Mouse (Mus musculus) left cerebral cortex, adult 8-10 months (tissue): ENCODE measurements at regions not wholly inside any gene's neighbourhood (a gene's known extent, or its start where the extent isn't known, plus 50 kb on each side); places are given as distances from the start of the nearest gene placed in this dataset.
A peak's percentile ranks its signal among the peaks of the same experiment; 100 is the strongest.
"Not testable (repeated sequence)": the region's sequence is repeated elsewhere in the genome, so short reads cannot be mapped to it uniquely, and the experiment has no call there.

Experiments used
- DNase-seq, 2 experiments: peaks; one replicate each; pipeline ENCODE4 v3.0.0; 2022; ENCODE audit warnings: low spot score in 2 of 2

- not testable (repeated sequence) for DNase-seq
Observed at GRCm38 (mm10) chr17:9066633-9067032, 78.5 kb downstream of the 1700010I14Rik start.

GRCm38 (mm10) chr17:9068859-9069602 lies 80.9 kb downstream of the 1700010I14Rik start:
- no peak for DNase-seq

GRCm38 (mm10) chr17:9083629-9084028 lies 95.5 kb downstream of the 1700010I14Rik start:
- DNase-seq = no peak

- DNase-seq = no peak
Observed at GRCm38 (mm10) chr17:9127866-9128265, 139.7 kb downstream of the 1700010I14Rik start.

GRCm38 (mm10) chr17:9145605-9146223 lies 157.6 kb downstream of the 1700010I14Rik start:
- DNase-seq = no peak

GRCm38 (mm10) chr17:9150654-9151053 lies 162.5 kb downstream of the 1700010I14Rik start:
- DNase-seq = no peak

GRCm38 (mm10) chr17:9162148-9162547 lies 174.0 kb downstream of the 1700010I14Rik start:
- DNase-seq = no peak

GRCm38 (mm10) chr17:9162676-9163075 lies 174.5 kb downstream of the 1700010I14Rik start:
- DNase-seq = no peak

GRCm38 (mm10) chr17:9163285-9163684 lies 175.2 kb downstream of the 1700010I14Rik start:
- DNase-seq = no peak

GRCm38 (mm10) chr17:9164501-9164900 lies 176.4 kb downstream of the 1700010I14Rik start:
- no peak for DNase-seq

- peak in 1 of 2 experiments; percentile 61 for DNase-seq
Observed at GRCm38 (mm10) chr17:9167161-9167560, 179.0 kb downstream of the 1700010I14Rik start.

- DNase-seq = peak in 1 of 2 experiments; percentile 46
Observed at GRCm38 (mm10) chr17:9167571-9168201, 179.6 kb downstream of the 1700010I14Rik start.

- peak; percentile 35 to 74 for DNase-seq
Observed at GRCm38 (mm10) chr17:9168411-9168810, 180.3 kb downstream of the 1700010I14Rik start.

GRCm38 (mm10) chr17:9169371-9169770 lies 181.2 kb downstream of the 1700010I14Rik start:
- peak in 1 of 2 experiments; percentile 57 for DNase-seq

GRCm38 (mm10) chr17:9197160-9197559 lies 209.0 kb downstream of the 1700010I14Rik start:
- no peak for DNase-seq

GRCm38 (mm10) chr17:9200386-9200785 lies 212.3 kb downstream of the 1700010I14Rik start:
- no peak for DNase-seq

- no peak for DNase-seq
Observed at GRCm38 (mm10) chr17:9202496-9202895, 214.4 kb downstream of the 1700010I14Rik start.

GRCm38 (mm10) chr17:9210626-9211025 lies 211.2 kb upstream of the Gm17728 start:
- no peak for DNase-seq

- no peak for DNase-seq
Observed at GRCm38 (mm10) chr17:9223097-9223496, 198.8 kb upstream of the Gm17728 start.

GRCm38 (mm10) chr17:9227872-9228575 lies 193.8 kb upstream of the Gm17728 start:
- DNase-seq = peak; percentile 20 to 54

- DNase-seq = peak; percentile 15 to 50
Observed at GRCm38 (mm10) chr17:9235141-9235571, 186.7 kb upstream of the Gm17728 start.
